Mouse (Mus musculus): ENCODE results near the gene Ncapd2. TPM values are rescaled to one million over a fixed set of nuclear protein-coding genes. Genes with fewer than 3 reads are reported as not detected.
"Not testable (repeated sequence)": the region's sequence is repeated elsewhere in the genome, so short reads cannot be mapped to it uniquely, and the experiment has no call there.

Gene Ncapd2
- polyA plus RNA-seq, 1 experiment from 2014 or later, result 151 TPM

GRCm38 (mm10) chr6:125168086-125168485, 23.4 kb downstream of the Ncapd2 start:
- peaks cover 29% of the 10 kb centered on the region for H3K4me1 ChIP-seq (ENCODE audit: insufficient read depth, low read length)

DNA sequence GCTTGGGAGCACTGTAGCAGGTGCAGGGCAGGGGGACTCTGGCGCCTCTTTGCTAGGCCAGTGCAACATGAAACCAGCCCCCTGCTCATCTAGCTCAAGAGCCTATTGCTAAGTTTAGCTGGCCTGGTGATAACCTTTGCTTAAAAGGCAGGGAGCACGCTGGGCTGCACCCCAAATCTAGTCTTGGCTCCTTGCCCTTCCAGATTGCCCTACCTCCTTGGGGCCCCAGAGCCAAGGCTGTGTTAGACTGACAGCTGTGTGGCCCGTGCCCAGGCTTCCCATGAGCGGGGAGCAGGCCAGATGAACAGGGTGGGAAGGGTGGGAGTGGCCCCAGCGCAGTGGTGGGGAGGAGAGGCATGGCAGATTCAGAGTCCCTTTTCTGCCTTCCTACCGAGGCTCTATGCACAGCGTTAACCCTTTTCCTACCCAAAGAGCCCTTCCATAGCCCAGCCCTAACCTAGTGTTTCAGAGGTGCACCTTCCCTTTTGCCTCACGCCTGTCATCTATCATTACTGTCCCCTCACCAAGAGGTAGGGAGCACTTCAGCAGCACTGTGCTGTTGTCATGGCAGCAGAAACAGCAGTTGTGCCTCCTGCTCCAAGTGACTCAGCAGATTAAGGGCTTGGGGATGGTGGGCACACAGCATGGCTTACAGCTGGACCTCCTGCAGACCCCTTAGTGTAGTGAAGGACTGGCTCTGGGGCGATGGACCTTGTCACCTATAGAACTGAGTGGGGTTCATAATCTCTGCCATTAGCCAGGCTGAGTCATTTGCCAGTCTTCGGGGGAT, 24.4 kb downstream of the Ncapd2 start:
- Histone ChIP-seq H3K4me2 (replicated peaks; ENCODE audit: low read depth, low read length) (peak overlapping the region; percentile 80), H3K9me3 (ENCODE audit: low read length) (no peaks in the 10 kb centered on the region), H3K36me3 (ENCODE audit: insufficient read depth, low read length) (peaks cover 64% of the 10 kb centered on the region), H3K4me3 (ENCODE audit: low read length) (peak overlapping the region; percentile 93), H3K9ac (replicated peaks; ENCODE audit: low read length) (peak overlapping the region; percentile 96), H3K27ac (ENCODE audit: low read length) (peak overlapping the region; percentile 89), H3K4me1 (ENCODE audit: insufficient read depth, low read length) (peaks cover 35% of the 10 kb centered on the region), H3K27me3 (ENCODE audit: insufficient read depth, low read length) (no peaks in the 10 kb centered on the region)
- 22% methylated on average over 10 of the region's 10 CpGs for WGBS
- peak; percentile 17; the same call in 1 of the 2 replicates for ATAC-seq (ENCODE audit: low FRiP score, low TSS enrichment)

More at GRCm38 (mm10) chr6:125168086-125168485, 23.4 kb downstream of the Ncapd2 start:
- Histone ChIP-seq H3K9me3 (ENCODE audit: low read length) (no peaks in the 10 kb centered on the region), H3K4me3 (ENCODE audit: low read length) (no peak overlapping the region), H3K27ac (ENCODE audit: low read length) (no peak overlapping the region), H3K4me2 (replicated peaks; ENCODE audit: low read depth, low read length) (no peak overlapping the region), H3K27me3 (ENCODE audit: insufficient read depth, low read length) (no peaks in the 10 kb centered on the region), H3K36me3 (ENCODE audit: insufficient read depth, low read length) (peaks cover 68% of the 10 kb centered on the region), H3K9ac (replicated peaks; ENCODE audit: low read length) (no peak overlapping the region)
- ATAC-seq (ENCODE audit: low FRiP score, low TSS enrichment), result no peak
- 91% methylated on average over 14 of the region's 14 CpGs for WGBS

GRCm38 (mm10) chr6:125166051-125166751, 25.3 kb downstream of the Ncapd2 start, which contains the start of gene Gapdh:
Gene Gapdh, minus strand, starts transcription at chr6:125166467.
- H3K27me3 ChIP-seq (ENCODE audit: insufficient read depth, low read length), result no peaks in the 10 kb centered on the region
- H3K4me3 ChIP-seq (ENCODE audit: low read length), result peak within 1 kb of the TSS; percentile 93
- WGBS, result under 1% methylated on average over 18 of the region's 18 CpGs
- ATAC-seq (ENCODE audit: low FRiP score, low TSS enrichment), result peak; percentile 73
- H3K9me3 ChIP-seq (ENCODE audit: low read length), result no peaks in the 10 kb centered on the region
- H3K9ac ChIP-seq (replicated peaks; ENCODE audit: low read length), result peak within 1 kb of the TSS; percentile 96
- peaks cover 60% of the 10 kb centered on the region for H3K36me3 ChIP-seq (ENCODE audit: insufficient read depth, low read length)
- H3K4me2 ChIP-seq (replicated peaks; ENCODE audit: low read depth, low read length), result peak within 1 kb of the TSS; percentile 80
- peak within 1 kb of the TSS; percentile 95 for H3K27ac ChIP-seq (ENCODE audit: low read length)
- peaks cover 42% of the 10 kb centered on the region for H3K4me1 ChIP-seq (ENCODE audit: insufficient read depth, low read length)

DNA sequence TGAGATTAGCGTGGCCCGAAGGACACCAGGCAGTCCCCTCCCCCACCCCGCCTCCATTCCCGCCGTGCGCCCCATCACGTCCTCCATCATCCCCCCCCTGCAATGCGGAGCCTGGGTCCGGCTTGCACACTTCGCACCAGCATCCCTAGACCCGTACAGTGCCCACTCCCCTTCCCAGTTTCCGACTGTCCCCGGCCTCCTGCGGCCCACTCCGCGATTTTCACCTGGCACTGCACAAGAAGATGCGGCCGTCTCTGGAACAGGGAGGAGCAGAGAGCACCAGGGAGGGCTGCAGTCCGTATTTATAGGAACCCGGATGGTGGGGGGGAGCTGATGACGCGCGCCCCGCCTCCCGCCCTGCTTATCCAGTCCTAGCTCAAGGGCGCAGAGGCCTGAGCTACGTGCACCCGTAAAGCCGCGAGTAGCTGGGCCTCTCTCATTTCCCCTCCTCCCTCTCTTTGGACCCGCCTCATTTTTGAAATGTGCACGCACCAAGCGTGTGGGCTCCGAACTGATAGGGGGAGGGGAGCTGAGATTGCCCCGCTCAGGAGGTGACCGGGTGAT, 26.1 kb downstream of the Ncapd2 start:
- peak overlapping the region; percentile 96 for H3K9ac ChIP-seq (replicated peaks; ENCODE audit: low read length)
- peak; percentile 93 for ATAC-seq (ENCODE audit: low FRiP score, low TSS enrichment)
- no peaks in the 10 kb centered on the region for H3K27me3 ChIP-seq (ENCODE audit: insufficient read depth, low read length)
- H3K36me3 ChIP-seq (ENCODE audit: insufficient read depth, low read length), result peaks cover 60% of the 10 kb centered on the region
- peak overlapping the region; percentile 80 for H3K4me2 ChIP-seq (replicated peaks; ENCODE audit: low read depth, low read length)
- H3K27ac ChIP-seq (ENCODE audit: low read length), result peak overlapping the region; percentile 95
- H3K9me3 ChIP-seq (ENCODE audit: low read length), result no peaks in the 10 kb centered on the region
- H3K4me1 ChIP-seq (ENCODE audit: insufficient read depth, low read length), result peaks cover 47% of the 10 kb centered on the region
- peak overlapping the region; percentile 93 for H3K4me3 ChIP-seq (ENCODE audit: low read length)
- WGBS, result under 1% methylated on average over 33 of the region's 36 CpGs

- peaks cover 47% of the 10 kb centered on the region for H3K4me1 ChIP-seq (ENCODE audit: insufficient read depth, low read length)
- no peaks in the 10 kb centered on the region for H3K9me3 ChIP-seq (ENCODE audit: low read length)
- H3K4me2 ChIP-seq (replicated peaks; ENCODE audit: low read depth, low read length), result peak overlapping the region; percentile 80
- peak overlapping the region; percentile 95 for H3K27ac ChIP-seq (ENCODE audit: low read length)
- H3K27me3 ChIP-seq (ENCODE audit: insufficient read depth, low read length), result no peaks in the 10 kb centered on the region
- ATAC-seq (ENCODE audit: low FRiP score, low TSS enrichment), result peak; percentile 31
- peaks cover 57% of the 10 kb centered on the region for H3K36me3 ChIP-seq (ENCODE audit: insufficient read depth, low read length)
- peak overlapping the region; percentile 96 for H3K9ac ChIP-seq (replicated peaks; ENCODE audit: low read length)
- WGBS, result under 1% methylated on average over 39 of the region's 39 CpGs
- peak overlapping the region; percentile 93 for H3K4me3 ChIP-seq (ENCODE audit: low read length)
Observed at GRCm38 (mm10) chr6:125164672-125165327, 26.7 kb downstream of the Ncapd2 start.

GRCm38 (mm10) chr6:125163801-125164657, 27.5 kb downstream of the Ncapd2 start:
- ATAC-seq (ENCODE audit: low FRiP score, low TSS enrichment), result no peak
- WGBS, result 4% methylated on average over 20 of the region's 20 CpGs
- H3K27ac ChIP-seq (ENCODE audit: low read length), result peak overlapping the region; percentile 95
- peak overlapping the region; percentile 80 for H3K4me2 ChIP-seq (replicated peaks; ENCODE audit: low read depth, low read length)
- no peaks in the 10 kb centered on the region for H3K27me3 ChIP-seq (ENCODE audit: insufficient read depth, low read length)
- H3K4me3 ChIP-seq (ENCODE audit: low read length), result peak overlapping the region; percentile 93
- H3K4me1 ChIP-seq (ENCODE audit: insufficient read depth, low read length), result peaks cover 47% of the 10 kb centered on the region
- H3K36me3 ChIP-seq (ENCODE audit: insufficient read depth, low read length), result peaks cover 53% of the 10 kb centered on the region
- H3K9me3 ChIP-seq (ENCODE audit: low read length), result no peaks in the 10 kb centered on the region
- H3K9ac ChIP-seq (replicated peaks; ENCODE audit: low read length), result peak overlapping the region; percentile 96

GRCm38 (mm10) chr6:125162615-125163305, 28.7 kb downstream of the Ncapd2 start:
- not testable (repeated sequence) for H3K4me3 ChIP-seq (ENCODE audit: low read length); H3K9ac ChIP-seq (replicated peaks; ENCODE audit: low read length); H3K27ac ChIP-seq (ENCODE audit: low read length); H3K9me3 ChIP-seq (ENCODE audit: low read length); H3K27me3 ChIP-seq (ENCODE audit: insufficient read depth, low read length); ATAC-seq (ENCODE audit: low FRiP score, low TSS enrichment)
- Histone ChIP-seq H3K4me2 (replicated peaks; ENCODE audit: low read depth, low read length) (peak overlapping the region; percentile 80; the same call in 1 of the 2 replicates), H3K4me1 (ENCODE audit: insufficient read depth, low read length) (peaks cover 48% of the 10 kb centered on the region), H3K36me3 (ENCODE audit: insufficient read depth, low read length) (peaks cover 44% of the 10 kb centered on the region)
- 75% methylated on average over 10 of the region's 16 CpGs for whole genome bisulfite sequencing

- peaks cover 39% of the 10 kb centered on the region for H3K36me3 ChIP-seq (ENCODE audit: insufficient read depth, low read length)
Observed at GRCm38 (mm10) chr6:125161971-125162370, 29.5 kb downstream of the Ncapd2 start.

More at GRCm38 (mm10) chr6:125161971-125162370, 29.5 kb downstream of the Ncapd2 start:
- H3K9me3 ChIP-seq (ENCODE audit: low read length); H3K27me3 ChIP-seq (ENCODE audit: insufficient read depth, low read length); H3K9ac ChIP-seq (replicated peaks; ENCODE audit: low read length); ATAC-seq (ENCODE audit: low FRiP score, low TSS enrichment); H3K27ac ChIP-seq (ENCODE audit: low read length); H3K4me3 ChIP-seq (ENCODE audit: low read length); H3K4me2 ChIP-seq (replicated peaks; ENCODE audit: low read depth, low read length): not testable (repeated sequence)
- 13% methylated on average over 3 of the region's 5 CpGs for WGBS
- H3K4me1 ChIP-seq (ENCODE audit: insufficient read depth, low read length), result peaks cover 48% of the 10 kb centered on the region
